Mouse (Mus musculus): Measurements from ENCODE around the gene Eng. TPM values are rescaled to one million over a fixed set of nuclear protein-coding genes. Genes with fewer than 3 reads are reported as not detected.

Eng gene
- polyA plus RNA-seq, 1 experiment from 2014 or later, result 32.8 TPM

DNA sequence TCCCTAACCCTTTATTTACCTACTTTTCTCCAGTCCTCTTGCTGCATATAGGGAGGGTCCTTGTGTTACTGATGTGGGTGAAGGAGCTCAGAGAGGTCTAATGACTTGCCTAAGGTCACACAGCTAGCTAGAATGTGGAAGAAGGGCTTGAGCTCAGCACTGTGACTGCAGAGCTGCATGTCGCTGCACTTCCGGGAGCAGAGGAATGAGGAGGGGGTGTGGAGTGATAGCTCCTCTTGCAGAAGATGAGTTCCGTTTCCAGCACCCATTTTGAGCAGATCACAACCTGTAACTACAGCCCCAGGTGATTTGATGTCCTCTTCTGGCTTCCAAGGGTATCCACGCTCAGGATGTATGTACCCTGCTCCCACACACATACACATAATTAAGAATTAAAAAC, 77.8 kb downstream of the Eng start:
- no peak for ATAC-seq (replicated peaks)
- Histone ChIP-seq H3K27ac (no peak overlapping the region), H3K4me1 (peaks cover 7% of the 10 kb centered on the region; the same call in 1 of the 2 replicates), H3K27me3 (replicated peaks) (no peaks in the 10 kb centered on the region), H3K9me3 (no peaks in the 10 kb centered on the region), H3K4me3 (no peak overlapping the region), H3K36me3 (replicated peaks) (no peaks in the 10 kb centered on the region), H3K4me2 (no peak overlapping the region), H3K9ac (no peak overlapping the region)
- WGBS, result 80% methylated on average over 4 of the region's 4 CpGs

- Histone ChIP-seq H3K9me3 (no peaks in the 10 kb centered on the region), H3K4me3 (no peak overlapping the region), H3K27me3 (replicated peaks) (no peaks in the 10 kb centered on the region), H3K27ac (no peak overlapping the region), H3K4me2 (no peak overlapping the region), H3K4me1 (peaks cover 7% of the 10 kb centered on the region; the same call in 1 of the 2 replicates), H3K9ac (no peak overlapping the region), H3K36me3 (replicated peaks) (no peaks in the 10 kb centered on the region)
- no peak for ATAC-seq (replicated peaks)
- 86% methylated on average over 16 of the region's 16 CpGs for WGBS
Measured at GRCm38 (mm10) chr2:32724832-32725790, 78.7 kb downstream of the Eng start.

DNA sequence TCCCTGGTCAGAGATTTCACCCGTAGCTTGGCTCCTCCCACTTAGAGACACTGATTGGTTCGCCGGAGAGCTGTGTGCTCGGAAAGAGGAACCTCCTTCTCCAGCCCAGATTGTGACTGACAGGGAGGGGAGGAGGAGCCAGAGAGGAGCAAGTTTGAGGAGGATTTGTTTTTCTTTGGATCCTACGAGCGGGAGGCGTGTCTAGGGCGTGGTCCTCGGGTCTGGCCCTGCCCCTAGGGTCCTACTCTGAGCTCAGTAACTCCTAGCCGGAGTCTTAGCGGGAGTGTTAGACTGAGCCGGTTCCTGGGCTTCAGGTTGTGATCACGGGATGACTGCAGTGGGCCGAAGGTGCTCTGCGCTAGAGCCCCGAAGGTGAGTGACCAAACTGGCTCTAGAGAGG, 81.0 kb downstream of the Eng start:
- under 1% methylated on average over 16 of the region's 16 CpGs for WGBS
- H3K4me2 ChIP-seq, result peak overlapping the region; percentile 62
- peak overlapping the region; percentile 16 for H3K9ac ChIP-seq
- H3K36me3 ChIP-seq (replicated peaks), result no peaks in the 10 kb centered on the region
- peak; percentile 94 for ATAC-seq (replicated peaks)
- peaks cover 7% of the 10 kb centered on the region; the same call in 1 of the 2 replicates for H3K4me1 ChIP-seq
- H3K27ac ChIP-seq, result peak overlapping the region; percentile 40; the same call in 1 of the 2 replicates
- peak overlapping the region; percentile 35 for H3K4me3 ChIP-seq
- no peaks in the 10 kb centered on the region for H3K27me3 ChIP-seq (replicated peaks)
- no peaks in the 10 kb centered on the region for H3K9me3 ChIP-seq

DNA sequence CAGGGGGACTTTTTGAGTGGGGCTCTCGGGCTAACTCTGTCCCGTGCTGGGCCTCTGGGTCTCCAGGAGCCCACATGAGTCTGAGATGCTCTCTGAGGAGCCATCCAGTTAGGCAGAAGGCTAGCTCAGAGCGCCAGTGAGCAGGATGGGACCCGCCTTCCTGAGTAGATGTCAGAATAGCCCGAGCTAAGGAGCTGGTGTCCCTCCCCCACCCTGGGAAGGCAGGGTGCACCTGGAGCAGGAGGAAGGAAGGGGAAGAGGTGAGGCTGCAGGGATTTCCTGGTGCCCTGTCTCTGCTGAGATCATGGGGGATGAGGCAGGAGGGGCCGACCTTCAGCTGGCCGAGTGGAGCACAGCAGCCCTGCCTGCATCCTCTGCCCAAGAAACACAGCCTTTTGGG, 82.1 kb downstream of the Eng start:
- Histone ChIP-seq H3K36me3 (replicated peaks) (no peaks in the 10 kb centered on the region), H3K9me3 (no peaks in the 10 kb centered on the region), H3K27ac (no peak overlapping the region), H3K4me1 (peaks cover 7% of the 10 kb centered on the region; the same call in 1 of the 2 replicates), H3K4me3 (no peak overlapping the region), H3K27me3 (replicated peaks) (no peaks in the 10 kb centered on the region), H3K4me2 (no peak overlapping the region), H3K9ac (no peak overlapping the region)
- ATAC-seq (replicated peaks), result no peak
- WGBS, result 59% methylated on average over 7 of the region's 7 CpGs

- Histone ChIP-seq H3K4me1 (peaks cover 7% of the 10 kb centered on the region; the same call in 1 of the 2 replicates), H3K9ac (no peak overlapping the region), H3K27me3 (replicated peaks) (no peaks in the 10 kb centered on the region), H3K4me2 (no peak overlapping the region), H3K4me3 (no peak overlapping the region), H3K27ac (no peak overlapping the region), H3K9me3 (no peaks in the 10 kb centered on the region), H3K36me3 (replicated peaks) (no peaks in the 10 kb centered on the region)
- WGBS, result 81% methylated on average over 4 of the region's 4 CpGs
- ATAC-seq (replicated peaks), result no peak
Measured at GRCm38 (mm10) chr2:32729547-32729946, 83.2 kb downstream of the Eng start.

DNA sequence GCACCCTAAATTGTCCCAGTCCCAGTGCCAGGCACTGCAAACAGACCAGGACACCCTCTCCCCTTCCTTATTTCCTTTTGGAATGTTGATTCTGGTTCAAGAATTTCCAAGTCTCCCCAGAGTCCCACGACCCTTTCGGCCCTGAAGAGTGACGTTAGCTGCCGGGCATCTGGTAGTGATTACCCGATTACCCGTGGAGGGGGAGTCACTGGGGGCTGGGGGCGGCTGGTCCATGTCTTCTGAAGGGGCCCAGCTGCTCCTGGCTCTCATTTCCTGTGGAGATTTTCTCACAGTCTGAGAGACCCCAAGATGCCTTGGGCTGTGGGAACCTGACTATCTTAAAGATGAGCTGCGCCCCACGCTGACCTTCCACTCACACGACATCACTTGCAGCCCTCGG, 84.5 kb downstream of the Eng start:
- WGBS, result 60% methylated on average over 11 of the region's 11 CpGs

GRCm38 (mm10) chr2:32731911-32732310, 85.5 kb downstream of the Eng start:
- H3K27ac ChIP-seq, result no peak overlapping the region
- H3K9me3 ChIP-seq, result no peaks in the 10 kb centered on the region
- no peak overlapping the region for H3K4me3 ChIP-seq
- peaks cover 7% of the 10 kb centered on the region; the same call in 1 of the 2 replicates for H3K4me1 ChIP-seq
- WGBS, result 72% methylated on average over 4 of the region's 4 CpGs
- H3K36me3 ChIP-seq (replicated peaks), result no peaks in the 10 kb centered on the region
- H3K9ac ChIP-seq, result no peak overlapping the region
- H3K4me2 ChIP-seq, result no peak overlapping the region
- ATAC-seq (replicated peaks), result no peak
- no peaks in the 10 kb centered on the region for H3K27me3 ChIP-seq (replicated peaks)

More for the DNA sequence above, 84.5 kb downstream of the Eng start:
- H3K36me3 ChIP-seq (replicated peaks), result no peaks in the 10 kb centered on the region
- no peaks in the 10 kb centered on the region for H3K27me3 ChIP-seq (replicated peaks)
- H3K4me1 ChIP-seq, result peaks cover 7% of the 10 kb centered on the region; the same call in 1 of the 2 replicates
- no peak overlapping the region for H3K4me2 ChIP-seq
- H3K9me3 ChIP-seq, result no peaks in the 10 kb centered on the region
- no peak for ATAC-seq (replicated peaks)
- H3K27ac ChIP-seq, result no peak overlapping the region
- no peak overlapping the region for H3K4me3 ChIP-seq
- H3K9ac ChIP-seq, result no peak overlapping the region

MicroRNA genes within 50 kb of the gene (microRNA counts, 519-probe panel; counts per million panel counts)
- microRNA mmu-miR-1954, result not detected
- 2,086 counts per million, percentile 21 among the panel's probes with 10 or more counts for microRNA mmu-miR-2861

Small RNA genes lying within 50 kb of the gene (microRNA-seq; reads per million reads assigned to microRNA genes)
- gene Gm47291, result not detected
- gene Mir1954, result not detected
- gene Mir2861, result not detected
- not detected for gene Mir3960
- not detected for gene Mir8093

Other genes with a start within 250 kb of the Eng start
- 5.7 and 5.9 TPM in 2 replicates for gene Naif1, start 196.1 kb upstream of the Eng start, polyA plus RNA-seq (2015; fragmentation: Nextera tagmentation; extraction: Ambion mirVana)
- 55.3 and 60.1 TPM in 2 replicates for gene Slc25a25, start 195.2 kb upstream of the Eng start, polyA plus RNA-seq (2015; fragmentation: Nextera tagmentation; extraction: Ambion mirVana)
- 7.3 TPM in 2 replicates for gene Fam102a, start 111.3 kb upstream of the Eng start, polyA plus RNA-seq (2015; fragmentation: Nextera tagmentation; extraction: Ambion mirVana)
- 145 and 150 TPM in 2 replicates for gene Dpm2, start 75.7 kb upstream of the Eng start, polyA plus RNA-seq (2015; fragmentation: Nextera tagmentation; extraction: Ambion mirVana)
- gene Pip5kl1, start 71.8 kb upstream of the Eng start, polyA plus RNA-seq (2015; fragmentation: Nextera tagmentation; extraction: Ambion mirVana), result 11.3 and 11.8 TPM in 2 replicates
- 0.60 and 0.86 TPM in 2 replicates for gene 9430097D07Rik, start 70.9 kb upstream of the Eng start, polyA plus RNA-seq (2015; fragmentation: Nextera tagmentation; extraction: Ambion mirVana)
- 33.3 and 36.5 TPM in 2 replicates for gene St6galnac4, start 59.5 kb upstream of the Eng start, polyA plus RNA-seq (2015; fragmentation: Nextera tagmentation; extraction: Ambion mirVana)
- gene St6galnac6, start 46.9 kb upstream of the Eng start, polyA plus RNA-seq (2015; fragmentation: Nextera tagmentation; extraction: Ambion mirVana), result 24.2 and 26.9 TPM in 2 replicates
- gene Ak1, start 24.8 kb upstream of the Eng start, polyA plus RNA-seq (2015; fragmentation: Nextera tagmentation; extraction: Ambion mirVana), result 97.6 and 101 TPM in 2 replicates
- 23.2 and 25.1 TPM in 2 replicates for gene Fpgs, start 57.5 kb downstream of the Eng start, polyA plus RNA-seq (2015; fragmentation: Nextera tagmentation; extraction: Ambion mirVana)
- 73.5 and 76.5 TPM in 2 replicates for gene Cdk9, start 66.5 kb downstream of the Eng start, polyA plus RNA-seq (2015; fragmentation: Nextera tagmentation; extraction: Ambion mirVana)
- gene Sh2d3c, start 74.5 kb downstream of the Eng start, polyA plus RNA-seq (2015; fragmentation: Nextera tagmentation; extraction: Ambion mirVana), result 54.7 and 57.2 TPM in 2 replicates
- gene 6330409D20Rik, start 94.4 kb downstream of the Eng start, polyA plus RNA-seq (2015; fragmentation: Nextera tagmentation; extraction: Ambion mirVana), result 3.4 and 4.1 TPM in 2 replicates
- 54.1 and 55.9 TPM in 2 replicates for gene Tor2a, start 110.6 kb downstream of the Eng start, polyA plus RNA-seq (2015; fragmentation: Nextera tagmentation; extraction: Ambion mirVana)
- 0.89 and 0.92 TPM in 2 replicates for gene Ttc16, start 129.0 kb downstream of the Eng start, polyA plus RNA-seq (2015; fragmentation: Nextera tagmentation; extraction: Ambion mirVana)
- 5.9 and 6.1 TPM in 2 replicates for gene Ptrh1, start 129.2 kb downstream of the Eng start, polyA plus RNA-seq (2015; fragmentation: Nextera tagmentation; extraction: Ambion mirVana)
- 1.0 and 1.2 TPM in 2 replicates for gene Cfap157, start 137.8 kb downstream of the Eng start, polyA plus RNA-seq (2015; fragmentation: Nextera tagmentation; extraction: Ambion mirVana)
- gene Stxbp1, start 200.7 kb downstream of the Eng start, polyA plus RNA-seq (2015; fragmentation: Nextera tagmentation; extraction: Ambion mirVana), result 324 and 330 TPM in 2 replicates
- 29.7 and 31.3 TPM in 2 replicates for gene Fam129b, start 229.5 kb downstream of the Eng start, polyA plus RNA-seq (2015; fragmentation: Nextera tagmentation; extraction: Ambion mirVana)